Mouse (Mus musculus) lung, embryonic 14.5 days (tissue): ENCODE results near the gene Tmem80. TPM values are rescaled to one million over a fixed set of nuclear protein-coding genes. Genes with fewer than 3 reads are reported as not detected.

Experiments
- ATAC-seq: fragments of 200-750 bp; cut with Nextera tagmentation; 2 replicates; pipeline ENCODE4 v1.8.0; 2017; ENCODE audit warnings: mild to moderate bottlenecking, moderate TSS enrichment, moderate library complexity; ENCODE audit not compliant: insufficient read depth
- DNase-seq: peaks from one replicate; pipeline ENCODE4 v3.0.0-alpha.2; 2015
- H3K27ac ChIP-seq: fragments of 300-500 bp; sonication (generic); 2 replicates; pipeline ENCODE4 v1.5.1; 2014; ENCODE audit warnings: low read depth, mild to moderate bottlenecking, moderate library complexity
- H3K27me3 ChIP-seq: fragments of 300-500 bp; sonication (generic); 2 replicates; pipeline ENCODE4 v1.6.1; 2014; ENCODE audit warnings: low read length, control low read depth; ENCODE audit not compliant: insufficient read depth
- H3K36me3 ChIP-seq: fragments of 300-500 bp; sonication (generic); 2 replicates; pipeline ENCODE4 v1.6.1; 2014; ENCODE audit warnings: control low read depth; ENCODE audit not compliant: insufficient read depth
- H3K4me1 ChIP-seq: fragments of 300-500 bp; sonication (generic); 2 replicates; pipeline ENCODE4 v1.6.1; 2014; ENCODE audit warnings: antibody characterized with exemption, control low read depth; ENCODE audit not compliant: insufficient read depth
- H3K4me2 ChIP-seq: fragments of 300-500 bp; sonication (generic); 2 replicates; pipeline ENCODE4 v1.6.1; 2014; ENCODE audit warnings: mild to moderate bottlenecking
- H3K4me3 ChIP-seq: fragments of 300-500 bp; sonication (generic); 2 replicates; pipeline ENCODE4 v1.5.1; 2014; ENCODE audit warnings: low read depth, low read length
- H3K9ac ChIP-seq: fragments of 300-500 bp; sonication (generic); 2 replicates; pipeline ENCODE4 v1.6.1; 2014
- H3K9me3 ChIP-seq: fragments of 300-500 bp; sonication (generic); 2 replicates; pipeline ENCODE4 v1.6.1; 2016; ENCODE audit warnings: low read depth, low read length, control low read depth
- CTCF ChIP-seq: IDR thresholded peaks from 2 replicates; pipeline ENCODE4 v1.5.1; 2016; ENCODE audit warnings: antibody characterized with exemption, low read depth
- WGBS: fragments of 180-500 bp; shearing (Covaris S2); extraction: QIAGEN DNeasy Blood & Tissue Kit; methylation state at CpG from one replicate; pipeline ENCODE4 v1.1.7; 2014; 5-methylcytosine and 5-hydroxymethylcytosine counted together
- polyA plus RNA-seq: library from polyadenylated mRNA; unstranded; fragments of >200 nt; fragmentation: Nextera tagmentation; extraction: Ambion mirVana; gene quantifications from 2 replicates; pipeline ENCODE4 v1.2.1, GENCODE M21; 2014

Tmem80 gene
- 28.8 and 30.3 TPM in 2 replicates for polyA plus RNA-seq

DNA sequence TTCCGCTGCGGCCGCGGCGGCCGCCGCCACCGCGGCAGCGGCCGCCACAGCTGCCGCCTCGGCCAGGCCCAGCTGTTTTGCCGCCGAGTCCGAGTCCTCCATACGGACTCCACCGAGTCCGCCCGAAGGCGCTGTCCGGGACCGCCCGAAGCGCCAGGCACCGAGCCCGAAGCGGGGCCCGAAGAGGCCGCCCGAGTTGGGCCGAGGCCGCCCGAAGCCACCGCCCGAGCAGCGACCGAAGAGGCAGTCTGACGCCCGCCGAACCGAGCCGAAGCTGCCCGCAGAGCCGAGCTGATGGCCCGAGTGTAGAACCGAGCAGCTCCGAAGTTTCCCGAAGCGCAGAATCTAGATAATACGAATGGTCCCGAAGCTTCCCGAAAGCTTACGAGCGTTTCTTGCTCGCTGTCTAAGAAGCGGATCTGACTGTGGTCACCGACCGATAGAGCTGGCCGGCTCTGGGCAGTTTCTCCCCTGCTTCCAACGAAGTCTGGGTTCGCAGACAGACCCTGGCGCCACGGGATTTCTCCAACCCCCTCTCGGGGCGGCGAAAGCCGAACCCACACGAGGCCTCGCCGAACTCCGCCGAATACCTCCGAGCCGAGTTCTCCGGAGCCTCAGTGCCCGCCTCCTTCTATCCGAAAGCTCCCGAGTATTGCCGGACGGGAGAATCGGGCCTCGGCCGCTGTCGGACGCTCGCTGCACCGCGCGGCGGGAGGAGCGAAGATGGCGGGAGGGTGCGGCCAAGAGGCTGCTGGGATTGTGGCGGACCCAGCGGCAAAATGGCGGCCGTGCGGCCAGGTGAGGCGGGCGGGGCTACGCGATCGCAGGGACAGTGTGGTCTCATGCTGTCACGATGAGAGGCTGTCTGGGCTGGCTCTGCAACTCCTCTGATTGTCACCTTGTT is at the start of gene Tmem80, which contains the start of gene Deaf1:
Gene Tmem80 (plus strand): TSS at position 271 of the 904 bp plus-strand sequence.
Gene Deaf1 (minus strand): TSS at position 222 of the 904 bp plus-strand sequence.
- under 1% methylated on average over 105 of the region's 105 CpGs for WGBS
- no peaks in the 10 kb centered on the region for H3K9me3 ChIP-seq
- TF ChIP-seq CTCF = no peak

DNA sequence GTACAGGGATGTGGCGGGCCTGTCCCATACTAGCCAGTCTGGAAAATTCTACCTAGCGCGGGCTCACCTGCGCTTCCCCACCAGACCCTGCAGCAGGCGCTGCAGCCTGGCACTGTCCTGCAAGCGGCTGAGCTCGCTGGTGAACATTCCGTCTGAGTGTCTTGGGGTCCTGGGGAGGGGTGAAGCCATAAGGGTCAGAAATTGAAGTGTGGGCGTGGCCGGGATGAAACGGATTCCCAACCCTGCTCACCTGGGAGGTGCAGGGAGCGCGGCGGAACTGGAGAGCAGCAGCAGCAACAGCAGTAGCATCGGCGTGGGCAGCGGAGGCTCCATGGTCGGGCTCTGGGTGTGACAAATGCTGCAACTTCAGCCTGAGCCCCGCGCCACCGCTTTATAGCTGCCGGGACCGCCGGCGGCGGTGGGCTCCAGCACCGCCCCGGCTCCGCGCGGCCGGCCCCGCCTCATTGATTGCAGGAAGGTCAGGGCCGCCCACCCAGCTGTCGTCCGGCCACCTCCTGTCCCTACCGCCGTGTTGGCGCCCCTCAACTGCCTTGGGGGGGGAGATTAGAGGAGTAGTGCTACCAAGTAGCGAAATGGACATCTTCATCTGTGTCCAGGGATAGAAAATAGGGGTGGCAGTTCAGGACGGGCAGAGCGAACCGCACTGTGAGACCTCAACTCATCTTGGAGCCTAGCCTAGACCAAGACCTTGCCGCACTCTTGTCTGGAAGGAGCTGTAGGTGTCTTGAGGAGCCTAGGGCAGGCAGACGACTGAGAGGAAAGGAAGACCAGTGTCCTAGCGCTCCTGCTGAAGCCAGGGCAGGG is 48.6 kb upstream of the Tmem80 start, which contains the start of gene Sct:
Gene Sct (minus strand): TSS at position 368 of the 825 bp plus-strand sequence.
- H3K9me3 ChIP-seq = no peaks in the 10 kb centered on the region
- peak; percentile 69 for TF ChIP-seq CTCF
- peak; percentile 70 for ATAC-seq
- DNase-seq = peak; percentile 65
- H3K4me1 ChIP-seq = peaks cover 3% of the 10 kb centered on the region; the same call in 1 of the 2 replicates
- H3K9ac ChIP-seq = peak within 1 kb of the TSS; percentile 49
- H3K27me3 ChIP-seq = 0 out of 2 replicates have a peak, but pooled peaks cover 6% of the 10 kb centered on the region
- H3K27ac ChIP-seq = no peak within 1 kb of the TSS
- peak within 1 kb of the TSS; percentile 44 for H3K4me3 ChIP-seq
- 2% methylated on average over 46 of the region's 46 CpGs for WGBS
- peak within 1 kb of the TSS; percentile 97 for H3K4me2 ChIP-seq
- no peaks in the 10 kb centered on the region for H3K36me3 ChIP-seq

More for the DNA sequence above, at the start of gene Tmem80, which contains the start of gene Deaf1:
- H3K27me3 ChIP-seq = no peaks in the 10 kb centered on the region
- H3K4me2 ChIP-seq = peak within 1 kb of the TSS; percentile 100
- H3K27ac ChIP-seq = peak within 1 kb of the TSS; percentile 100
- peak; percentile 96 for ATAC-seq
- peak within 1 kb of the TSS; percentile 72 for H3K4me3 ChIP-seq
- peak within 1 kb of the TSS; percentile 89 for H3K9ac ChIP-seq
- peaks cover 21% of the 10 kb centered on the region for H3K36me3 ChIP-seq
- DNase-seq = peak; percentile 100
- peaks cover 23% of the 10 kb centered on the region for H3K4me1 ChIP-seq

DNA sequence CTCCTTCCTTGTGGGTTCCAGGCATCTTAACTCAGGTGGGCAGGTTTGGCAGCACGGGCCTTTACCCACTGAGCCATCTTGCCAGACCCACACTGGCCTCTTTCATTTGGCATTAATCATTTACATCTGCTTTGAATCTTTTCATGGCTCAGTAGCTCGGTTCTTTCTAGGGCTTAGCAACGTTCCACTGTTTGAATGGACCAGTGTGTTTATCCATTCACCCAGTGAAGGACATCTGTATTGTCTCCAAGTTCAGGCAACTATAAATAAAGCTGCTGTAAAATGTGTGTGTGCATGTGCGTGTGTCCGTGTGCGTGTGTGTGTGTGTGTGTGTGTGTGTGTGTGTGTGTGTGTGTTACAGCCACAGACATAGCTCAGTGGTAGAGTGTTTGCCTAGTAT is 46.1 kb upstream of the Tmem80 start:
- Histone ChIP-seq H3K4me3 (no peak overlapping the region), H3K27me3 (0 out of 2 replicates have a peak, but pooled peaks cover 6% of the 10 kb centered on the region), H3K9me3 (no peaks in the 10 kb centered on the region), H3K4me2 (no peak overlapping the region), H3K36me3 (no peaks in the 10 kb centered on the region), H3K4me1 (peaks cover 3% of the 10 kb centered on the region; the same call in 1 of the 2 replicates), H3K9ac (no peak overlapping the region), H3K27ac (no peak overlapping the region)
- no peak for TF ChIP-seq CTCF
- ATAC-seq (no peak), DNase-seq (no peak)
- WGBS = 68% methylated on average over 6 of the region's 6 CpGs

DNA sequence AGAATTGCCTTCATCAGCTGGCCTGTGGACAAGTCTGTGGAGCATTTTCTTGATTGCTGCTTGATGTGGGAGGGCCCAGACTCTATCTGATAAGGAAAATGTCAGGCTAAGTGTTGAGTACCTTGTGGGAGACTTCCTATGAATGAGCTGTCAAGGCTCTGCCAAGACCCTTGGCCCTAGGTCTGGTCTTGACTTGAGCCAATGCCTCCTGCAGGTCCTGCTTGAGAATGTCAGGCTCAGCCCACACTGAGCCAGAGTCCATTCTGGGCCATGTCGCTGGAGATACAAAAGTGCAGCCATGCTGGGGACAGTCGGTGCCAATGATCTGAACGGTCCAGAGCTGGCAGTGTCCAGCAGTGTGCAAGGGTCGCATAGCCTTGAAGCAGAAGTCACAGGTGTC is 44.8 kb upstream of the Tmem80 start:
- no peak overlapping the region for H3K4me2 ChIP-seq
- no peaks in the 10 kb centered on the region for H3K36me3 ChIP-seq
- TF ChIP-seq CTCF = no peak
- no peak overlapping the region for H3K4me3 ChIP-seq
- DNase-seq (no peak), ATAC-seq (no peak)
- H3K27me3 ChIP-seq = 0 out of 2 replicates have a peak, but pooled peaks cover 6% of the 10 kb centered on the region
- no peak overlapping the region for H3K27ac ChIP-seq
- WGBS = 86% methylated on average over 4 of the region's 4 CpGs
- no peak overlapping the region for H3K9ac ChIP-seq
- no peaks in the 10 kb centered on the region for H3K9me3 ChIP-seq
- peaks cover 3% of the 10 kb centered on the region; the same call in 1 of the 2 replicates for H3K4me1 ChIP-seq

DNA sequence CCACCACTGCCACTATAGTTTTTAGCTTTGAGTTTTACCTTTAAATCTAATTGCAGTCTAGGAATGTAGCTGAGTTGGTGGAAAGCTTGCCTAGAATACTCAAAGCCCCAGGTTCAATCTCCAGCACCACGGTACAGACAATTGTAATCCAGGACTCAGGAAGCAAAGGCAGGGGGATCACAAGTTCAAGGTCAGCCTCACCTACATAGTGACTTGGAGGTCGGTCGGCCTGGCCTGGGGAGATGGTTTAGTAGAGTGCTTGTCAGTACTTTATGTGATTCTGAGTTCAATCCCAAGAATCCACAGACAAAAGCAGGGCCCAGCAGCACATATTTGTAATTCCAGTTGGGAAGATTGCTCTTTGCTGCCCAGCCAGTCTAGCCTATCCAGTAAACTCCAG is 39.5 kb upstream of the Tmem80 start:
- TF ChIP-seq CTCF = no peak
- Histone ChIP-seq H3K9me3 (no peaks in the 10 kb centered on the region), H3K4me3 (no peak overlapping the region), H3K27ac (no peak overlapping the region), H3K27me3 (peaks cover 25% of the 10 kb centered on the region), H3K4me2 (no peak overlapping the region), H3K9ac (no peak overlapping the region), H3K36me3 (no peaks in the 10 kb centered on the region), H3K4me1 (peaks cover 4% of the 10 kb centered on the region; the same call in 1 of the 2 replicates)
- DNase-seq (no peak), ATAC-seq (no peak)
- 82% methylated on average over 3 of the region's 3 CpGs for WGBS

DNA sequence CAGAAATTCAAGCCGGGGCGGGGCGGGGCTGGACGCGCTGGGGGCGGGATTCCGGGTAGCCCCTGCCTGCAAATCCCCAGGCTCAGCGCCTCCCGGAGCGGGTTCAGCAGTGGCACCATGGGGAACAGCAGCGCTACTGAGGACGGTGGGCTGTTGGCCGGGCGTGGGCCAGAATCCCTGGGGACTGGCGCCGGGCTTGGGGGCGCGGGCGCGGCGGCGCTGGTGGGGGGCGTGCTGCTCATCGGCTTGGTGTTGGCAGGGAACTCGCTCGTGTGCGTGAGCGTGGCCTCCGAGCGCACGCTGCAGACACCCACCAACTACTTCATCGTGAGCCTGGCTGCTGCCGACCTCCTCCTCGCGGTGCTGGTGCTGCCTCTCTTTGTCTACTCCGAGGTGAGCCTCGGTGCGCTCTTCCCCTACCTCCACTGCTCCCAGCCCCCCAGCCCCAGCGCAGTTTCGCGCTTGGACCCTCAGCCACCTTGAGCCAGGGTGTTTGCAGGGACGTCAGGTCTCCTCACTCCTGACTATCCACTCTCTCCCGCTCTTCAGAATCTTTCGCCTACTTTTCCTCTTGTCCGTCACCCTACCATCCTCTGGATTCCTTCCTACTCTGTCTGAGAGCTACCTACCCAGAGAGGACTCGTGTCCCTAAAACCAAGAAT is 35.5 kb upstream of the Tmem80 start, which contains the start of gene Drd4:
Gene Drd4 (plus strand): TSS at position 86 of the 662 bp plus-strand sequence.
- ATAC-seq = peak; percentile 84
- Histone ChIP-seq H3K9ac (peak within 1 kb of the TSS; percentile 46), H3K4me1 (peaks cover 11% of the 10 kb centered on the region), H3K4me3 (peak within 1 kb of the TSS; percentile 43), H3K4me2 (peak within 1 kb of the TSS; percentile 86), H3K27ac (no peak within 1 kb of the TSS), H3K27me3 (peaks cover 50% of the 10 kb centered on the region), H3K9me3 (no peaks in the 10 kb centered on the region), H3K36me3 (peaks cover 6% of the 10 kb centered on the region; the same call in 1 of the 2 replicates)
- DNase-seq = peak; percentile 78
- 2% methylated on average over 46 of the region's 46 CpGs for WGBS
- no peak for TF ChIP-seq CTCF
